Mouse (Mus musculus) ES-E14 (cell line): ENCODE data around the gene Zmynd10. TPM values are rescaled to one million over a fixed set of nuclear protein-coding genes. Genes with fewer than 3 reads are reported as not detected.

Experiments used
- DNase-seq: peaks from one replicate; pipeline ENCODE4 v3.0.0-alpha.2; 2013; ENCODE audit warnings: low read depth, low spot score
- H3K27ac ChIP-seq: 2 replicates; pipeline ENCODE4 v1.5.1; 2012; ENCODE audit warnings: low read depth, mild to moderate bottlenecking, low read length, moderate library complexity, mixed read lengths; ENCODE audit not compliant: poor library complexity, insufficient read depth, severe bottlenecking
- H3K36me3 ChIP-seq: 2 replicates; pipeline ENCODE4 v1.6.1; 2012; ENCODE audit warnings: mild to moderate bottlenecking, low read length, moderate library complexity, mixed read lengths; ENCODE audit not compliant: control insufficient read depth, poor library complexity, insufficient read depth, severe bottlenecking
- H3K4me1 ChIP-seq, 2 experiments: fragments of 150-350 bp in 1 of 2; sonication (generic) in 1 of 2; 2 replicates each; pipeline ENCODE4 v1.6.1; 2012; ENCODE audit warnings: low read length in 2 of 2, mild to moderate bottlenecking in 1 of 2, mixed read lengths in 1 of 2; ENCODE audit not compliant: control insufficient read depth in 2 of 2, insufficient read depth in 2 of 2, poor library complexity in 1 of 2
- H3K4me3 ChIP-seq, 2 experiments: fragments of 150-350 bp in 1 of 2; sonication (generic) in 1 of 2; 2 replicates each; pipeline ENCODE4 v1.5.1; 2012; ENCODE audit warnings: low read length in 2 of 2, low read depth in 1 of 2, mild to moderate bottlenecking in 1 of 2, mixed read lengths in 1 of 2; ENCODE audit not compliant: insufficient read depth in 1 of 2, poor library complexity in 1 of 2, severe bottlenecking in 1 of 2
- H3K9ac ChIP-seq: 2 replicates; pipeline ENCODE4 v1.6.1; 2012; ENCODE audit warnings: low read depth, mild to moderate bottlenecking, low read length, mixed read lengths; ENCODE audit not compliant: poor library complexity, insufficient read depth, severe bottlenecking
- H3K9me3 ChIP-seq: fragments of 150-350 bp; sonication (generic); 2 replicates; pipeline ENCODE4 v1.6.1; 2012; ENCODE audit warnings: low read depth, mild to moderate bottlenecking, low read length; ENCODE audit not compliant: control insufficient read depth, insufficient read depth
- CHD2 ChIP-seq: IDR thresholded peaks from 2 replicates; pipeline ENCODE4 v1.6.1; 2014; ENCODE audit warnings: mild to moderate bottlenecking, low read depth, low read length, inconsistent platforms
- HCFC1 ChIP-seq: IDR thresholded peaks from 2 replicates; pipeline ENCODE4 v1.6.1; 2012; ENCODE audit warnings: low read length, inconsistent platforms, borderline replicate concordance; ENCODE audit not compliant: insufficient read depth
- MAFK ChIP-seq: IDR thresholded peaks from 2 replicates; pipeline ENCODE4 v1.6.1; 2014; ENCODE audit warnings: mild to moderate bottlenecking, low read depth, low read length, inconsistent platforms; ENCODE audit not compliant: insufficient read depth
- ZC3H11A ChIP-seq: IDR thresholded peaks from 2 replicates; pipeline ENCODE4 v1.6.1; 2012; ENCODE audit warnings: low read depth, mild to moderate bottlenecking, inconsistent platforms, low read length, borderline replicate concordance
- ZNF384 ChIP-seq: IDR thresholded peaks from 2 replicates; pipeline ENCODE4 v1.6.1; 2012; ENCODE audit warnings: low read depth, low read length, inconsistent platforms
- in situ Hi-C, 2 experiments: fragments of 600-800 bp; cut with MboI; formaldehyde crosslinking; loops; one replicate each; pipeline ENCODE4 v1.15.1; 2025; ENCODE audit warnings: low sequenced_read_pairs in 2 of 2, inconsistent platforms in 1 of 2; ENCODE audit not compliant: unreplicated experiment in 2 of 2
- total RNA-seq: library from RNA; depleted of rRNA; stranded (reverse); fragments of 300-350 nt; gene quantifications from 2 replicates; pipeline ENCODE4 v1.2.3, GENCODE M21; 2012; rRNA removed

The Zmynd10 gene
- total RNA-seq, result 0.37 and 0.49 TPM in 2 replicates

DNA sequence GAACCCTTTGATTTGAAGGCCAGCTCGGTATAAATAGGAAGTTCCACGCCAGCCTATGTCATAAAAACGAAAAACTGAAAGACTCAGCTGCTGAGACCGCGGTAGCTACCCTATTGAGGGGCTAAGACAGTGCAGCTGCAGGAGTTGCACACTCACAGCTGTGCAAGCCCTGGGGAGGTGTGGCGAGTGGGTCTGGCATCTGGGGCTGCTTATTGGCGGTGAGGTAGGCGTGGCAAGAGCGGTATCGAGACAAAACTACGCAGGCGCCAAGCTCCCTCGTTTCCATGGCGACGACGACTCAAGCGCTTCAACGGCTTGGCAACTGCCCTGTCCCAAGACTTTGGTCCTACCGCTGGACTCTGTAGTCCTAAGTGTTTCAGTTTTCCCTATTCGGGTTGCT lies at the start of gene Zmynd10:
TSS of gene Zmynd10 (plus strand) at position 273 of the 400 bp plus-strand sequence.
- Histone ChIP-seq H3K36me3 (peaks cover 6% of the 10 kb centered on the region; the same call in 1 of the 2 replicates), H3K4me3 (peak within 1 kb of the TSS in 1 of 2 experiments; percentile 42; a peak in 1 of 4 replicates), H3K27ac (no peak within 1 kb of the TSS), H3K9ac (no peak within 1 kb of the TSS), H3K9me3 (no peaks in the 10 kb centered on the region), H3K4me1 (peaks cover 0 to 29% of the 10 kb centered on the region in 2 experiments; a peak in 2 of 4 replicates)
- TF ChIP-seq HCFC1 (no peak), CHD2 (no peak), ZC3H11A (no peak), MAFK (no peak), ZNF384 (no peak)
- DNase-seq, result peak; percentile 87
- in situ Hi-C loops, result no loop called here

DNA sequence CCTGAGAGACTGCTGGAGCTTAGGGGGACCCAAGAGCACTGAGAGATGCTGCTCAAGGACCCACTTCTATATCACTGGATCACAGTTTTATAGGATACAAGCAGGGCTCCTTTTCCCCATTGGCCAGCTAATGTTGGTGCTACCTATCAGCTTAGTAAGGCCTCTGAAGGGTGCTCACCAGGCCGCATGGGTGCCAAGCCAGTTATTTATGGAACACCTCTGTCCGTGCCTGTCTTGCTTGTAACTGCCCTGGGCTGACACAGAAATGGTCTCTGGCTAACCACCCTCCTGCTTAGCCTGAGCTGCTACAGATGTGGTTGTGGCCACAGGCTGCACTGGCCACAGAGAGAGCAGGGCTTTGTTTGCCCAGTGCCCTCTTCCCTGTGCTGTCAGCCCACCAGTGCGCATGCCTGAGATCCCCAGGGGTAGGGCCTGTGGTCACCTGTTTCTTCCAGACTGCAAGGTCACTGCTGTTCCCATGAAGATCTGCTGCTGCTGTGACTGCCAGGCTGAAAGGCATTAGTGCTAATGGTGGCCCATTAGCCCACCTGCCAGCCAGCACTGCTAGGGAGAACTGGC lies 46.3 kb upstream of the Zmynd10 start:
- in situ Hi-C loops, result no loop called here
- no peak for DNase-seq
- H3K9ac ChIP-seq, result no peak overlapping the region
- no peak for TF ChIP-seq ZC3H11A
- TF ChIP-seq MAFK, result no peak
- no peak for TF ChIP-seq HCFC1
- no peak for TF ChIP-seq CHD2
- no peak for TF ChIP-seq ZNF384
- H3K4me1 ChIP-seq, result no peaks in the 10 kb centered on the region
- H3K9me3 ChIP-seq, result no peaks in the 10 kb centered on the region
- no peak overlapping the region for H3K27ac ChIP-seq
- H3K4me3 ChIP-seq, result no peak overlapping the region
- no peaks in the 10 kb centered on the region for H3K36me3 ChIP-seq

DNA sequence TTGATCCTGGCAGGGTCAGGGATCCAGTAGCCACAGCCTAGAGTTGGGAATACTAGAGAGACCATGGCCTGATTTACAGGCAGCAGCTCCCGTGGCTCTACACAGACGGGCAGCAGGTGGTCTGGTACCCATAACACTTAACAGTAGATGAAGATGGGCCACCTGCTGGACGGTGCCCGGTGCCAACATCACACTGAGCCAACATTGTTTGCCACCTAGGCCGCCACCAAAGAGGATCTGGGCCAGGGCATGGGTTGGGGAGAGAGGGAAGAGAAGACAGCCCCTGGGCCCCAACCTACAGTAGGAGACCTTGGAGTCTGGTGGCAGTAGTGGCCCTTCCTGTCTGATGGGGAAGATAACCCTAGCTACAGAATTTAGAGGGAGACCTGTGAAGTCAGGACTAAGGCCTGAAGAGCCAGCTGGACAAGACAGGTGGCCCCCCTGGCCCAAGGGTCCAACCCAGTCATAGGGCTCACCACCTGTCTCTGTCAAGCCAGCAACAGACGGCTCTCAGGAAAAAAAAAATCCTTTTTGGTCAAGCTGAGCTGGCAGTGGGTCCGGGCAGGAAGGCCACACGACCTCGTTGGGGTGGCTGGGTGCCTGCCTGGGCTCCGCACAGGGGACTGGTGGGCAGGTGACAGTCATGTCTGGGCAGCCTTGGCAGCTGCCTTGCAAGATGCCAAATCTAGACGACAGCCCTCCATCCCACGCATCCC lies 44.8 kb upstream of the Zmynd10 start:
- no peak overlapping the region for H3K4me3 ChIP-seq
- TF ChIP-seq ZC3H11A (no peak), ZNF384 (no peak), HCFC1 (no peak), CHD2 (no peak), MAFK (no peak)
- no peak overlapping the region for H3K27ac ChIP-seq
- DNase-seq, result no peak
- in situ Hi-C loops, result no loop called here
- no peak overlapping the region for H3K9ac ChIP-seq
- no peaks in the 10 kb centered on the region for H3K4me1 ChIP-seq
- H3K36me3 ChIP-seq, result no peaks in the 10 kb centered on the region
- H3K9me3 ChIP-seq, result no peaks in the 10 kb centered on the region

DNA sequence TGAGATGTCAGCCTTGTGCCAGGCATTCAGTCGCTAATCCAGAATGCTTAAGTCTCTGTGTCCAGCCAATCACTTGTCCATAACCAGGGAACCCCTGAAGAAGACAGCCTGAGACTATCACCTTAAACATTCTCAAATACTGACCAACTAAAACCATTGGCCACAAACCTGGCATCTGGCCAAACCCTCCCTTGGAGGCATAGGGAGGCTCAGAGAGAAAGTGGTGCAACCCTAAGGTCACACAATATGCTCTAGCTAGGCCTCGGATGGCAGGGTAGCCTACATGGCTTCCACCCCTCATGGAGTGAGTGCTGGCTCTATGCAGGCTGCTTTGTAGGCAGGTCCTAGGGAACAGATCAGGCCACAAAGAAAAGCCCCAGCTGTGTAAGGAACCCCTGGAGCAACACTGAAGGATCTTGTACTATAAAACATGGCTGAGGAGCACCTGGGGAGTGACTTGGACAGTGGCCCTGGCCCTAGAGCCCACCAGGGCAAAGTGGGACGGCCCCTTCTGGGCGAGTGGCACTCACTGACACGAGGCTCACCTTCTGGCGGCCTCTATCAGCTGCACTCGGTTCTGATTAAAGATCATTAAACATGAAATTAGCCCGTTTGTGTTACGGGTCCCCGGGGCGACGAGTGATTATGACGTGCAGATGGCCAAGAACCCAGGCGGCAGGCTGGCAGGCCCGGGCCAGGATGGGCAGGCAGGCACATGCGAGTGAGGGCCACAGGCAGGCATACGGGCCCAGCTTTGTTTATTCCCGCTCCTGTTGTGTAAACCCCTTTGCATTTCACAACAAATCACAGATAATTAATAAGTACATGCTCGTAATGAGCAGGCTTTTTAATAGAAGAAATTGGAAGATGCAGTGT lies 42.2 kb upstream of the Zmynd10 start:
- Histone ChIP-seq H3K9ac (peak overlapping the region; percentile 46), H3K27ac (no peak overlapping the region), H3K36me3 (no peaks in the 10 kb centered on the region), H3K4me1 (peaks cover 0 to 2% of the 10 kb centered on the region in 2 experiments; a peak in 1 of 4 replicates), H3K9me3 (no peaks in the 10 kb centered on the region), H3K4me3 (peak overlapping the region; percentile 52 to 56)
- no peak for TF ChIP-seq ZNF384
- no peak for TF ChIP-seq CHD2
- no peak for TF ChIP-seq HCFC1
- TF ChIP-seq MAFK, result no peak
- no peak for TF ChIP-seq ZC3H11A
- in situ Hi-C loops, result no loop called here
- DNase-seq, result no peak
